Mouse (Mus musculus) left cerebral cortex, adult 6 months (tissue): Measurements from ENCODE around the gene Rdh14. TPM values are rescaled to one million over a fixed set of nuclear protein-coding genes. Genes with fewer than 3 reads are reported as not detected.

Experiments used
- long read RNA-seq, 2 experiments: library from polyadenylated mRNA; unstranded; transcript quantifications; one replicate each; pipeline ENCODE4 v2.0.0; 2019 to 2020
- polyA plus RNA-seq: library from polyadenylated mRNA; unstranded; fragments of <200 nt; fragmentation: Nextera tagmentation; gene quantifications from 2 replicates; pipeline ENCODE4 v1.2.3, GENCODE M21; 2021

Rdh14 gene
- 58.7 and 71.4 TPM in 2 replicates for polyA plus RNA-seq
- long read RNA-seq, experiment 1, transcript Rdh14-201 (2 exons, 1,480 nt): major isoform, 158 of 192 reads
- long read RNA-seq, experiment 1, partial matches to known transcripts: 0 of 192 reads
- long read RNA-seq, experiment 1, other reads (novel, unspliced or antisense): 34 of 192 reads
- long read RNA-seq, experiment 2, transcript Rdh14-201 (2 exons, 1,480 nt): major isoform, 86 of 94 reads
- long read RNA-seq, experiment 2, partial matches to known transcripts: 0 of 94 reads
- long read RNA-seq, experiment 2, other reads (novel, unspliced or antisense): 8 of 94 reads

DNA sequence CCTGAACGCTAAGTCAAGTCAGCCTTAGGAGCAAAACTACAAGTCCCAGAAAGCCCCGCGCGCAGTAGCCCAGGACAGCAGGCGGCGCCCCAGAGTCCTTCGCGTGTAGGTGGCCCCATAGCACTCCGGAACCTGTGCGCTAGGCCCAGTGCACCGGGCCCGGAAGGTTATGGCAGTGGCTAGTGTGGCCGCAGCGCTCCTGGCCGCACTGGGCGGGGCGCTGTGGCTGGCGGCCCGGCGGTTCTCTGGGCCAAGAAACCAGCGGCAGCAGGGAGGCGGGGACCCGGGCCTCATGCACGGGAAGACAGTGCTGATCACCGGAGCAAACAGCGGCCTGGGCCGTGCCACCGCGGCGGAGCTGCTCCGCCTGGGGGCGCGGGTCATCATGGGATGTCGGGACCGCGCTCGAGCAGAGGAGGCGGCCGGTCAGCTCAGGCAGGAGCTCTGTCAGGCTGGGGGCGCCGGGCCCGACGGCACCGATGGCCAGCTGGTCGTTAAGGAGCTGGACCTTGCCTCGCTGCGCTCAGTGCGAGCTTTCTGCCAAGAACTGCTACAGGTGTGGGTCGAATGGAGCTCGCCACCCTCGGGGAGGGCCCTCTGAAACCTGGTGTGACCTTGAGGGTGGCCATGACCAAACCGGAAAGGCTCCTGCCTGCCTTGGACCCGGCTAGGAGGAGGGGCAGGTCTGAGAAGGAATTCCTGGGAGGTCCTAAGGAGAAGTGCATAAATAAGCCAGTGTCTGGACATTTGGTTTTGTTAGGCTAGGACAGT, at the start of gene Rdh14:
TSS of gene Rdh14 (plus strand) at position 102 of the 771 bp plus-strand sequence.

DNA sequence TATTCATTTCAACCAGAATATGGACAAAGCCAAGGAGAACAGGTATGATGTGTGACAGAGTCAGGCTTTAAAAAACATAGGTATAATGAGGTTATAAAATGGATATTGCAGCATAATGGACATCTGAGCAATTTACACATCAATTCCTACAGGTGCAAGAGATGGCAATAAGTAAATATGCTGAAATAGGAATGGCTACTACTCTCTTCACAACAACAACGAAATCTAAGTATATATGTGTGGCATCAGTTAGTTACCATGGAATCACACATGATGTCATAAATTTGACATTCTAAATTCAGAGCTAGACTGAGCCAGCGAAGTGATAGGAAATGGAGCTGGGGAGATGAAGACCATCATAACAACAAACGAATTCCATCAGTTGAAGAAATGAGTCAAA, 20.9 kb upstream of the Rdh14 start, which contains the start of gene Nt5c1b:
TSS of gene Nt5c1b (plus strand) at position 301 of the 400 bp plus-strand sequence.

Other genes with a start within 250 kb of the Rdh14 start
- gene Nt5c1b, start 20.8 kb upstream of the Rdh14 start, polyA plus RNA-seq: not detected in 2 replicates